Mouse (Mus musculus): Measurements from ENCODE around the gene Agap1.

DNA sequence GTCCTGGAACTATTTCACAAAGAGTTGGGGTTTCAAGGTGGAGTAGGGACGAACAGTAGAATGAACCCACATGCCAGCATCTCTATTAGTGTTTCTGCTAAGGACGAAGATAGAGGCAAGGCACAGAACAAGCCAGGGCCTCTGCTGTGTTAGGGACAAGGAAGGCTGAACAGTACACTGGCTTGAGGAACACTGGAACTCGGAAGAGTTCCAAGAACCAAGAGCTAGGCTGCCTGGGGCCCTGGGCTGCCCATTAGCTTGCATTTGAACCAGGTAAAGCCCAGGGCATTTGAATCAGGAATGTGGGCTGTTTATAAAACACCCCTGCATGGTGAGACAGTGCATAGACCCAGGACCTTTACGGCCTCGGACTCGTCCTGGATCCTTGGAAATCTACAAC is 940 bp upstream of the Agap1 start:
- TF ChIP-seq ZMIZ1 (IDR thresholded peaks at IDR 0.05; ENCODE audit: low read depth, low read length) (no peak), ZNF384 (IDR thresholded peaks at IDR 0.05; ENCODE audit: low read depth, low read length) (no peak), POLR2A (IDR thresholded peaks at IDR 0.05; ENCODE audit: control insufficient read depth in 1 of 2, insufficient read depth in 1 of 2, low read depth in 1 of 2, low read length in 2 of 2, poor library complexity in 1 of 2) (no peak), ZKSCAN1 (IDR thresholded peaks at IDR 0.05; ENCODE audit: low read depth, low read length) (no peak), NRF1 (IDR thresholded peaks at IDR 0.05; ENCODE audit: insufficient read depth, low read depth, low read length, poor library complexity, severe bottlenecking) (no peak), CHD1 (IDR thresholded peaks at IDR 0.05; ENCODE audit: low read depth, low read length) (no peak), GATA1 (IDR thresholded peaks at IDR 0.05; ENCODE audit: low read depth, low read length) (no peak), TCF12 (IDR thresholded peaks at IDR 0.05; ENCODE audit: low read depth, low read length) (no peak), CTCF (IDR thresholded peaks at IDR 0.05 in 2 of 3, conservative IDR thresholded peaks at IDR 0.05 in 1 of 3; ENCODE audit: control insufficient read depth in 1 of 3, insufficient read depth in 1 of 3, low read depth in 2 of 3, low read length in 3 of 3, poor library complexity in 1 of 3, severe bottlenecking in 1 of 3) (no peak), USF1 (IDR thresholded peaks at IDR 0.05; ENCODE audit: low read depth, low read length) (no peak), TAL1 (IDR thresholded peaks at IDR 0.05; ENCODE audit: low read length) (no peak)

Measured in MEL (cell line).